Mouse (Mus musculus) forebrain, embryonic 16.5 days (tissue): Measurements from ENCODE around the gene Vipr2. TPM values are rescaled to one million over a fixed set of nuclear protein-coding genes. Genes with fewer than 3 reads are reported as not detected.

Experiments
- ATAC-seq: fragments of 200-750 bp; cut with Nextera tagmentation; 2 replicates; pipeline ENCODE4 v1.8.0; 2017; ENCODE audit warnings: mild to moderate bottlenecking, moderate library complexity
- H3K27ac ChIP-seq: fragments of 300-500 bp; sonication (generic); 2 replicates; pipeline ENCODE4 v1.5.1; 2014; ENCODE audit warnings: low read length, control low read depth
- H3K27me3 ChIP-seq: fragments of 300-500 bp; sonication (generic); replicated peaks from 2 replicates; pipeline ENCODE4 v1.6.1; 2014; ENCODE audit warnings: low read length; ENCODE audit not compliant: control insufficient read depth, insufficient read depth
- H3K36me3 ChIP-seq: fragments of 300-500 bp; sonication (generic); 2 replicates; pipeline ENCODE4 v1.6.1; 2014; ENCODE audit not compliant: control insufficient read depth, insufficient read depth
- H3K4me1 ChIP-seq: fragments of 300-500 bp; sonication (generic); replicated peaks from 2 replicates; pipeline ENCODE4 v1.6.1; 2014; ENCODE audit warnings: low read length; ENCODE audit not compliant: control insufficient read depth, insufficient read depth
- H3K4me2 ChIP-seq: fragments of 300-500 bp; sonication (generic); 2 replicates; pipeline ENCODE4 v1.6.1; 2014; ENCODE audit warnings: mild to moderate bottlenecking, low read length, control low read depth
- H3K4me3 ChIP-seq: fragments of 300-500 bp; sonication (generic); replicated peaks from 2 replicates; pipeline ENCODE4 v1.5.1; 2014; ENCODE audit warnings: mild to moderate bottlenecking, low read length, control low read depth
- H3K9ac ChIP-seq: fragments of 300-500 bp; sonication (generic); replicated peaks from 2 replicates; pipeline ENCODE4 v1.6.1; 2014; ENCODE audit warnings: low read depth, low read length, control low read depth
- H3K9me3 ChIP-seq: fragments of 300-500 bp; sonication (generic); 2 replicates; pipeline ENCODE4 v1.6.1; 2016; ENCODE audit warnings: low read length; ENCODE audit not compliant: control insufficient read depth
- WGBS: fragments of 180-500 bp; shearing (Covaris S2); extraction: QIAGEN DNeasy Blood & Tissue Kit; methylation state at CpG from one replicate; pipeline ENCODE4 v1.1.7; 2014; 5-methylcytosine and 5-hydroxymethylcytosine counted together
- polyA plus RNA-seq: library from polyadenylated mRNA; unstranded; fragments of >200 nt; fragmentation: Nextera tagmentation; extraction: Ambion mirVana; gene quantifications from 2 replicates; pipeline ENCODE4 v1.2.1, GENCODE M21; 2015

Vipr2 gene
- polyA plus RNA-seq, 1 experiment from 2014 or later: 0.92 TPM

- no peak overlapping the region for H3K9ac ChIP-seq
- H3K27me3 ChIP-seq: no peaks in the 10 kb centered on the region
- no peaks in the 10 kb centered on the region for H3K36me3 ChIP-seq
- 92% methylated on average over 3 of the region's 3 CpGs for WGBS
- no peaks in the 10 kb centered on the region for H3K4me1 ChIP-seq
- no peaks in the 10 kb centered on the region for H3K9me3 ChIP-seq
- H3K4me2 ChIP-seq: no peak overlapping the region
- H3K4me3 ChIP-seq: no peak overlapping the region
- no peak overlapping the region for H3K27ac ChIP-seq
- no peak for ATAC-seq
Measured at GRCm38 (mm10) chr12:116089836-116090235, 12.3 kb downstream of the Vipr2 start.

GRCm38 (mm10) chr12:116094765-116095555 is 17.4 kb downstream of the Vipr2 start:
- Histone ChIP-seq H3K36me3 (no peaks in the 10 kb centered on the region), H3K4me1 (no peaks in the 10 kb centered on the region), H3K27ac (no peak overlapping the region), H3K9me3 (no peaks in the 10 kb centered on the region), H3K4me2 (no peak overlapping the region), H3K27me3 (no peaks in the 10 kb centered on the region), H3K9ac (no peak overlapping the region), H3K4me3 (no peak overlapping the region)
- no peak for ATAC-seq
- 88% methylated on average over 14 of the region's 14 CpGs for WGBS

- ATAC-seq: no peak
- 74% methylated on average over 3 of the region's 3 CpGs for WGBS
- H3K9me3 ChIP-seq: no peaks in the 10 kb centered on the region
Measured at GRCm38 (mm10) chr12:116096361-116096904, 18.9 kb downstream of the Vipr2 start.

GRCm38 (mm10) chr12:116097166-116097565 is 19.6 kb downstream of the Vipr2 start:
- no peak overlapping the region for H3K9ac ChIP-seq
- H3K4me1 ChIP-seq: no peaks in the 10 kb centered on the region
- H3K36me3 ChIP-seq: no peaks in the 10 kb centered on the region
- H3K4me3 ChIP-seq: no peak overlapping the region
- H3K9me3 ChIP-seq: no peaks in the 10 kb centered on the region
- H3K27me3 ChIP-seq: no peaks in the 10 kb centered on the region
- 92% methylated on average over 8 of the region's 8 CpGs for WGBS
- H3K27ac ChIP-seq: no peak overlapping the region
- no peak for ATAC-seq
- no peak overlapping the region for H3K4me2 ChIP-seq

More at GRCm38 (mm10) chr12:116096361-116096904, 18.9 kb downstream of the Vipr2 start:
- Histone ChIP-seq H3K27me3 (no peaks in the 10 kb centered on the region), H3K36me3 (no peaks in the 10 kb centered on the region), H3K4me1 (no peaks in the 10 kb centered on the region), H3K27ac (no peak overlapping the region), H3K9ac (no peak overlapping the region), H3K4me3 (no peak overlapping the region), H3K4me2 (no peak overlapping the region)

GRCm38 (mm10) chr12:116101945-116102344 is 24.4 kb downstream of the Vipr2 start:
- no peaks in the 10 kb centered on the region for H3K27me3 ChIP-seq
- no peak for ATAC-seq
- H3K4me3 ChIP-seq: no peak overlapping the region
- no peak overlapping the region for H3K9ac ChIP-seq
- WGBS: 90% methylated on average over 2 of the region's 2 CpGs
- H3K27ac ChIP-seq: no peak overlapping the region
- H3K36me3 ChIP-seq: no peaks in the 10 kb centered on the region
- H3K9me3 ChIP-seq: no peaks in the 10 kb centered on the region
- H3K4me1 ChIP-seq: no peaks in the 10 kb centered on the region
- H3K4me2 ChIP-seq: no peak overlapping the region

GRCm38 (mm10) chr12:116109451-116110353 is 32.2 kb downstream of the Vipr2 start:
- no peaks in the 10 kb centered on the region for H3K4me1 ChIP-seq
- WGBS: 84% methylated on average over 9 of the region's 9 CpGs
- H3K36me3 ChIP-seq: no peaks in the 10 kb centered on the region
- ATAC-seq: no peak
- H3K4me3 ChIP-seq: no peak overlapping the region
- peaks cover 3% of the 10 kb centered on the region; the same call in 1 of the 2 replicates for H3K9me3 ChIP-seq
- H3K9ac ChIP-seq: no peak overlapping the region
- no peak overlapping the region for H3K4me2 ChIP-seq
- H3K27me3 ChIP-seq: no peaks in the 10 kb centered on the region
- H3K27ac ChIP-seq: no peak overlapping the region

GRCm38 (mm10) chr12:116111007-116111694 is 33.6 kb downstream of the Vipr2 start:
- H3K27me3 ChIP-seq: no peaks in the 10 kb centered on the region
- no peak overlapping the region for H3K4me2 ChIP-seq
- no peak overlapping the region for H3K9ac ChIP-seq
- no peak overlapping the region for H3K27ac ChIP-seq
- H3K4me3 ChIP-seq: no peak overlapping the region
- WGBS: 87% methylated on average over 7 of the region's 7 CpGs
- peaks cover 3% of the 10 kb centered on the region; the same call in 1 of the 2 replicates for H3K9me3 ChIP-seq
- H3K4me1 ChIP-seq: no peaks in the 10 kb centered on the region
- no peaks in the 10 kb centered on the region for H3K36me3 ChIP-seq
- ATAC-seq: no peak

- H3K36me3 ChIP-seq: no peaks in the 10 kb centered on the region
- no peaks in the 10 kb centered on the region for H3K9me3 ChIP-seq
- no peak for ATAC-seq
- no peak overlapping the region for H3K4me3 ChIP-seq
- H3K27ac ChIP-seq: no peak overlapping the region
- H3K4me2 ChIP-seq: no peak overlapping the region
- no peaks in the 10 kb centered on the region for H3K4me1 ChIP-seq
- 90% methylated on average over 2 of the region's 2 CpGs for WGBS
- no peak overlapping the region for H3K9ac ChIP-seq
- no peaks in the 10 kb centered on the region for H3K27me3 ChIP-seq
Measured at GRCm38 (mm10) chr12:116115781-116116180, 38.3 kb downstream of the Vipr2 start.

- WGBS: 90% methylated on average over 5 of the region's 5 CpGs
- H3K4me2 ChIP-seq: no peak overlapping the region
- no peaks in the 10 kb centered on the region for H3K27me3 ChIP-seq
Measured at GRCm38 (mm10) chr12:116116455-116116854, 38.9 kb downstream of the Vipr2 start.

More at GRCm38 (mm10) chr12:116116455-116116854, 38.9 kb downstream of the Vipr2 start:
- Histone ChIP-seq H3K9ac (no peak overlapping the region), H3K36me3 (no peaks in the 10 kb centered on the region), H3K4me1 (no peaks in the 10 kb centered on the region), H3K4me3 (no peak overlapping the region), H3K9me3 (no peaks in the 10 kb centered on the region), H3K27ac (no peak overlapping the region)
- ATAC-seq: no peak
